Mouse (Mus musculus) myocyte (in vitro differentiated cells): ENCODE measurements at regions not wholly inside any gene's neighbourhood (a gene's known extent, or its start where the extent isn't known, plus 50 kb on each side); places are given as distances from the start of the nearest gene placed in this dataset.

Source experiments
- CEBPB ChIP-seq: IDR thresholded peaks from 2 replicates; pipeline ENCODE4 v1.6.1; 2011; ENCODE audit warnings: mild to moderate bottlenecking, moderate library complexity; ENCODE audit not compliant: poor library complexity, insufficient read depth, severe bottlenecking
- MAX ChIP-seq: IDR thresholded peaks from one replicate; pipeline ENCODE4 v1.6.1; 2011; ENCODE audit warnings: low read depth, mild to moderate bottlenecking, control low read depth
- MYOD1 ChIP-seq, 3 experiments: IDR thresholded peaks; one replicate each; pipeline ENCODE4 v1.6.1; 2011; ENCODE audit warnings: control low read depth in 2 of 3, low read depth in 2 of 3, mild to moderate bottlenecking in 2 of 3, moderate library complexity in 1 of 3; ENCODE audit not compliant: insufficient read length in 2 of 3, control insufficient read depth in 1 of 3
- MYOG ChIP-seq, 3 experiments: IDR thresholded peaks; one replicate each; pipeline ENCODE4 v1.6.1; 2011; ENCODE audit warnings: control low read depth in 2 of 3, low read depth in 2 of 3, mild to moderate bottlenecking in 2 of 3; ENCODE audit not compliant: insufficient read length in 2 of 3, control insufficient read depth in 1 of 3, insufficient read depth in 1 of 3
- POLR2A ChIP-seq: IDR thresholded peaks from one replicate; pipeline ENCODE4 v1.6.1; 2011; ENCODE audit warnings: low read depth, mild to moderate bottlenecking, control low read depth, moderate library complexity; ENCODE audit not compliant: insufficient read length
- POLR2AphosphoS2 ChIP-seq: IDR thresholded peaks from one replicate; pipeline ENCODE4 v1.6.1; 2011; ENCODE audit warnings: low read depth, control low read depth; ENCODE audit not compliant: insufficient read length
- REST ChIP-seq: IDR thresholded peaks from one replicate; pipeline ENCODE4 v1.6.1; 2011; ENCODE audit warnings: mild to moderate bottlenecking, control low read depth, moderate library complexity; ENCODE audit not compliant: insufficient read depth, insufficient read length
- TCF12 ChIP-seq: IDR thresholded peaks from one replicate; pipeline ENCODE4 v1.6.1; 2011; ENCODE audit warnings: mild to moderate bottlenecking, control low read depth; ENCODE audit not compliant: poor library complexity, insufficient read depth, severe bottlenecking

- TF ChIP-seq POLR2AphosphoS2 (no peak), TCF12 (no peak), POLR2A (no peak), MYOD1 (IDR thresholded peaks at IDR 0.05; ENCODE audit: control insufficient read depth in 1 of 3, insufficient read length in 2 of 3, low read depth in 2 of 3) (peak in 2 of 3 experiments; percentile 62 to 71), REST (no peak), MAX (no peak), MYOG (IDR thresholded peaks at IDR 0.05; ENCODE audit: control insufficient read depth in 1 of 3, insufficient read depth in 1 of 3, insufficient read length in 2 of 3, low read depth in 2 of 3) (no peak), CEBPB (no peak)
Observed at GRCm38 (mm10) chr12:27499276-27499675, 156.9 kb upstream of the Sox11 start.
